Mouse (Mus musculus): ENCODE measurements around the gene Fgf2. TPM values are rescaled to one million over a fixed set of nuclear protein-coding genes. Genes with fewer than 3 reads are reported as not detected.

Fgf2 gene
- total and polyA plus RNA-seq, 2 experiments from 2014 or later, result 0.57 to 1.9 TPM

DNA sequence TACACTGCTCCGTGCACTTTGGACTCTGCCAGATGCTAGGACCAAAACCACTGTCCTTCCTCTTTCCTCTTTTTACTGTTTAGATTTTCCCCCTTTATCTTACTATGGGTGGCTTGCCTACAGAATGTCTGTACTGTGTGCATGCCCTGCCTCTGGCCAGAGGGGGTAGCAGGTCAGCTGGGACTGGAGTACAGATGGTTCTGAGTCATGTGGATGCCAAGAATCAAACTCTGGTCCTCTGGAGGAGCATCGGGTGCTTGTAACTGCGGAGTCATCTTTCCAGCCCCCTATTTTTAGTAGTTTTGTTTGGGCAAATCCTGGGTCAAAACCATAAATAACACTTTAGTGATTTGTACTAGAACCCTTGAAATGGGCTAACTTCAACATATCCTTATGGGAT, 65.3 kb downstream of the Fgf2 start:
- H3K4me3 ChIP-seq (ENCODE audit: low read depth, low read length), result no peak overlapping the region
- no peak overlapping the region for H3K27ac ChIP-seq (ENCODE audit: low read depth, low read length)
- TF ChIP-seq CTCF (IDR thresholded peaks at IDR 0.05), result no peak
- no peaks in the 10 kb centered on the region for H3K36me3 ChIP-seq (ENCODE audit: insufficient read depth, low read length)
- no peak overlapping the region for H3K4me2 ChIP-seq (ENCODE audit: low read depth, low read length, poor library complexity, severe bottlenecking)
- ATAC-seq (ENCODE audit: low FRiP score) (no peak), DNase-seq (ENCODE audit: low spot score) (no peak)
- H3K4me1 ChIP-seq (ENCODE audit: insufficient read depth, low read length), result no peaks in the 10 kb centered on the region
- H3K27me3 ChIP-seq (ENCODE audit: insufficient read depth, low read length), result no peaks in the 10 kb centered on the region
- 96% methylated on average over 3 of the region's 3 CpGs for WGBS
- H3K9me3 ChIP-seq (ENCODE audit: low read length), result no peaks in the 10 kb centered on the region
- no peak overlapping the region for H3K9ac ChIP-seq (replicated peaks; ENCODE audit: low read length, poor library complexity, severe bottlenecking)

DNA sequence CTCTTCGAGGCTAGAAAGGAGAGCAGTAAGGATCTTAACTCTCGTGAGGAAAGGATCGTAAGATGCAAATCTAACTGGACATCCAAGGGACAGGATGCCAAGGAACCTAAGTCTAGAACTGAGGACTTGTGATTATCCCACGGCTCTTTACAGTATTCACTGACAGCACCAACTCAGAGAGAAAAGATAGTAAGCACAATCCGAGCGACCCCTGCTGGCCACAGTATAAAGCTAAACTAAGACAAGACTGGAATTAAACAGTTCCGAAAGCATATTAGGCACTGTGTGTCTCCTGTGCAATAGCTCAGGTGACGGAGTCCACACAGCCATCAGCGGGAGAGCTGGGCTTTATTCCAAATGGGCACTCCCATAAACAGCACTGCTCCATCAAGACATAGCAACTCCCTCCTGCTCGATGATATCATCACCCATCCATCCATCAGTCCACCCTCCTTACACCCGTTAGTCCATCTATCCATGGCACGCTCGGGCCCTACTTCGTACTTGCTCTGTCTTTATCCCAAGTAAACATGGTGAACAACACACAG, 66.3 kb downstream of the Fgf2 start:
- ATAC-seq (ENCODE audit: low FRiP score) (0 out of 2 replicates have a peak, but pooled peaks have one; percentile 7), DNase-seq (ENCODE audit: low spot score) (peak; percentile 93)
- Histone ChIP-seq H3K4me1 (ENCODE audit: insufficient read depth, low read length) (no peaks in the 10 kb centered on the region), H3K36me3 (ENCODE audit: insufficient read depth, low read length) (no peaks in the 10 kb centered on the region), H3K4me3 (ENCODE audit: low read depth, low read length) (no peak overlapping the region), H3K9ac (replicated peaks; ENCODE audit: low read length, poor library complexity, severe bottlenecking) (no peak overlapping the region), H3K4me2 (ENCODE audit: low read depth, low read length, poor library complexity, severe bottlenecking) (no peak overlapping the region), H3K9me3 (ENCODE audit: low read length) (no peaks in the 10 kb centered on the region), H3K27ac (ENCODE audit: low read depth, low read length) (no peak overlapping the region), H3K27me3 (ENCODE audit: insufficient read depth, low read length) (no peaks in the 10 kb centered on the region)
- WGBS, result 53% methylated on average over 14 of the region's 14 CpGs
- TF ChIP-seq CTCF (IDR thresholded peaks at IDR 0.05), result peak; percentile 92

DNA sequence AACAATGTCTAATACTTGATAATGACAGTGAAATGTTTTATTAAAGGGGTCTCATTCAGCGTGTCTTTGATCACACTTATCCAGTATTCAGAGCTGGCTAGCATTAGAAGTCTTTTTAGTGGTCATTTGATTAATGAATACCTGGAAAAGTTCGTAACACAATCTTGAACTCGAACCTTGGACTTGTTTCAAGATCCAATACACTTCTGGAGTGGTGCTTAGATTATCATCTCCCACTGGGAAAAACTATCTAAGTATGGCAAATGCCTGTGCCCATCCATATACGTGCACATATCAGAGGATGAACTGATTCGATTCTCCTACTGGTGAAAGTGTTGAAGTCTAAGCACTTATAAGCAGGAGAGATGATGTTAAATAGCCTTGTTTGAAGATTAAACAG, 70.2 kb downstream of the Fgf2 start:
- H3K9ac ChIP-seq (replicated peaks; ENCODE audit: low read length, poor library complexity, severe bottlenecking), result 0 out of 2 replicates have a peak overlapping the region, but pooled peaks have one; percentile 64
- no peaks in the 10 kb centered on the region for H3K9me3 ChIP-seq (ENCODE audit: low read length)
- H3K4me2 ChIP-seq (ENCODE audit: low read depth, low read length, poor library complexity, severe bottlenecking), result peak overlapping the region; percentile 64
- no peaks in the 10 kb centered on the region for H3K36me3 ChIP-seq (ENCODE audit: insufficient read depth, low read length)
- no peaks in the 10 kb centered on the region for H3K27me3 ChIP-seq (ENCODE audit: insufficient read depth, low read length)
- no peak overlapping the region for H3K27ac ChIP-seq (ENCODE audit: low read depth, low read length)
- H3K4me3 ChIP-seq (ENCODE audit: low read depth, low read length), result peak overlapping the region; percentile 67; the same call in 1 of the 2 replicates
- peak; percentile 23; the same call in 1 of the 2 replicates for TF ChIP-seq CTCF (IDR thresholded peaks at IDR 0.05)
- WGBS, result 73% methylated on average over 5 of the region's 5 CpGs
- DNase-seq (ENCODE audit: low spot score) (no peak), ATAC-seq (ENCODE audit: low FRiP score) (no peak)
- peaks cover 4% of the 10 kb centered on the region; the same call in 1 of the 2 replicates for H3K4me1 ChIP-seq (ENCODE audit: insufficient read depth, low read length)

DNA sequence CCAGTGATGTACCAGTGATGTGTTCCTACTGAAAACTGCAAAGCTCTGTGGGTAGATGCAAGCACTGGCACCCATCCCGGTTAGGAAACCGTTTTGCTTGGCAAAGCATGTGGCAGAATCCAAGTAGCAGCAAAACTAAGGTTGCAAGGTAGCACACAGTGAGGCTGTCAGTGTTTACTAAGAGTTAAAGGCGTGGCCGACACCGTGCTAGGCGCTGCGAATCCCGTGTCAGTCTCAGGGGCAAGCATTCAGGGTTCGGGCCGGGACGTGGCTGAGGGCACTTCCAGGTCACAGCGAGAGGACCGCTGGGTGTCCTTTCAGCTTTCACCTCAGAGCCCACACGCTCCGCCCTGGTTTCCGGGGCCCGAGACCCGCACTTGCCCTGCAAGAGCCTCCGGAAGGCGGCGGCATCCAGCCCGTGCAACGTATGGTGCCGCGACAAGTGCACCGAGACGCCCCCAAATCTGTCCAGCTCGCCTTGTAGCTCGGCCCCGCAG, 70.9 kb downstream of the Fgf2 start:
- H3K4me1 ChIP-seq (ENCODE audit: insufficient read depth, low read length), result peaks cover 4% of the 10 kb centered on the region; the same call in 1 of the 2 replicates
- no peaks in the 10 kb centered on the region for H3K9me3 ChIP-seq (ENCODE audit: low read length)
- H3K27ac ChIP-seq (ENCODE audit: low read depth, low read length), result peak overlapping the region; percentile 89
- peak overlapping the region; percentile 67 for H3K4me3 ChIP-seq (ENCODE audit: low read depth, low read length)
- ATAC-seq (ENCODE audit: low FRiP score) (no peak), DNase-seq (ENCODE audit: low spot score) (peak; percentile 54)
- peak overlapping the region; percentile 64 for H3K9ac ChIP-seq (replicated peaks; ENCODE audit: low read length, poor library complexity, severe bottlenecking)
- TF ChIP-seq CTCF (IDR thresholded peaks at IDR 0.05), result peak; percentile 50
- H3K4me2 ChIP-seq (ENCODE audit: low read depth, low read length, poor library complexity, severe bottlenecking), result peak overlapping the region; percentile 64
- WGBS, result under 1% methylated on average over 30 of the region's 30 CpGs
- no peaks in the 10 kb centered on the region for H3K36me3 ChIP-seq (ENCODE audit: insufficient read depth, low read length)
- no peaks in the 10 kb centered on the region for H3K27me3 ChIP-seq (ENCODE audit: insufficient read depth, low read length)

DNA sequence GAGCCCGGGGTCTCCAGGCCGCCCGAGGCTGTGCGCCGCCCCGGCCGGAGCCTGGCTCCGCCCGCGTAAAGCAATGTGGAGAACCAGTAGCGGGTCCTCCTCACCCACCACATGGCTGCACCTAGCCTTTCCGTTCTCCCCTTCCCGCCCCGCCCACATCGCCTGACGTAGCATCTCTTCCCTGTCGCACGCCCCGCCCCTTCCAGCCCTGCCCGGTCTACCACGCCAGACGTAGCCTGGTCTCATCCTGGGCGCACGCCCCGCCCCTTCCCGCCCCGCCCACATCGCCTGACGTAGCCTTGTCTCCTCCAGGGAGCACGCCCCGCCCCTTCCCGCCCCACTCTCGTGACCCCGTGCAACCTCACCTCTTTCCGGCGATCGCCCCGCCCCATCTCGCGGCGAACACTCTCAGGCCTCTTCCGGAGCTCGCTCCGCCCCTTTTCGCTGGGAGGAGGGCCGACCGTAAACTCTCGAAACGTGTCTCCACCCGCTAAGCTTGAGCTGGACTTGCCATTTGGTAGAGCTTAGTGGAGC, 71.4 kb downstream of the Fgf2 start, which contains the start of gene Spata5:
Spata5 (plus strand) TSS at position 439 of the 534 bp plus-strand sequence.
- H3K4me2 ChIP-seq (ENCODE audit: low read depth, low read length, poor library complexity, severe bottlenecking), result peak within 1 kb of the TSS; percentile 79
- TF ChIP-seq CTCF (IDR thresholded peaks at IDR 0.05), result no peak
- H3K9ac ChIP-seq (replicated peaks; ENCODE audit: low read length, poor library complexity, severe bottlenecking), result peak within 1 kb of the TSS; percentile 64
- DNase-seq (ENCODE audit: low spot score), result peak; percentile 99
- H3K27me3 ChIP-seq (ENCODE audit: insufficient read depth, low read length), result no peaks in the 10 kb centered on the region
- H3K4me1 ChIP-seq (ENCODE audit: insufficient read depth, low read length), result peaks cover 4% of the 10 kb centered on the region; the same call in 1 of the 2 replicates
- H3K27ac ChIP-seq (ENCODE audit: low read depth, low read length), result peak within 1 kb of the TSS; percentile 89
- no peaks in the 10 kb centered on the region for H3K36me3 ChIP-seq (ENCODE audit: insufficient read depth, low read length)
- no peaks in the 10 kb centered on the region for H3K9me3 ChIP-seq (ENCODE audit: low read length)
- H3K4me3 ChIP-seq (ENCODE audit: low read depth, low read length), result peak within 1 kb of the TSS; percentile 67
- ATAC-seq (ENCODE audit: low FRiP score), result peak; percentile 96
- WGBS, result 1% methylated on average over 37 of the region's 50 CpGs

DNA sequence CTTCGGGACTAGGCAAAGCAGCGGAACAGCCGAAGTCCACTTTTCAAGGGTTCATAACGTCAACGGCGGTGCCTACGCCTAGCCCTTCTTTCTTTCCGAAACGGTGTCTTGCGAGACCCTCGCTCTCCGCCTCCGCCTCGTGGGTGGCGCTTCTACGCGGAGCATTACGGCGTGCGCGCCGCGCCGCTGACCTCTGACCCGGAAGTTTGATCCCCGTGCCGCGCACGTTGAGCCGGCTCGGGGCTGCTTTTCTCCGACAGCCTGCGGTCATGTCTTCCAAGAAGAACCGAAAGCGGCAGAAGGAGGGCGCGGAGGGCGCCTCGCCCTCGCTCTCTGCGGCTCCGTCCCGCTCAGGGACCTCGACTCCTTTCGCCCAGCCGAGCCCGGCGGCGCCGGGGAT, 71.9 kb downstream of the Fgf2 start, which contains the start of gene Nudt6:
Nudt6 (minus strand) TSS at position 140 of the 400 bp plus-strand sequence.
- Histone ChIP-seq H3K9ac (replicated peaks; ENCODE audit: low read length, poor library complexity, severe bottlenecking) (peak within 1 kb of the TSS; percentile 64), H3K4me2 (ENCODE audit: low read depth, low read length, poor library complexity, severe bottlenecking) (peak within 1 kb of the TSS; percentile 79), H3K36me3 (ENCODE audit: insufficient read depth, low read length) (no peaks in the 10 kb centered on the region), H3K4me1 (ENCODE audit: insufficient read depth, low read length) (peaks cover 4% of the 10 kb centered on the region; the same call in 1 of the 2 replicates), H3K27me3 (ENCODE audit: insufficient read depth, low read length) (no peaks in the 10 kb centered on the region), H3K27ac (ENCODE audit: low read depth, low read length) (peak within 1 kb of the TSS; percentile 89), H3K4me3 (ENCODE audit: low read depth, low read length) (peak within 1 kb of the TSS; percentile 67), H3K9me3 (ENCODE audit: low read length) (no peaks in the 10 kb centered on the region)
- ATAC-seq (ENCODE audit: low FRiP score) (peak; percentile 91), DNase-seq (ENCODE audit: low spot score) (peak; percentile 95)
- WGBS, result under 1% methylated on average over 44 of the region's 50 CpGs
- TF ChIP-seq CTCF (IDR thresholded peaks at IDR 0.05), result no peak

All from midbrain, postnatal 0 days (tissue).